Mouse (Mus musculus) adrenal gland, postnatal 36 days (tissue): ENCODE measurements around the gene Pyy. TPM values are rescaled to one million over a fixed set of nuclear protein-coding genes. Genes with fewer than 3 reads are reported as not detected.
A peak's percentile ranks its signal among the peaks of the same experiment; 100 is the strongest.

Experiments used
- DNase-seq, 2 experiments: peaks; one replicate each; pipeline ENCODE4 v3.0.0; 2021; ENCODE audit warnings: mixed read lengths in 1 of 2
- long read RNA-seq, 2 experiments: library from polyadenylated mRNA; stranded (forward); transcript quantifications; one replicate each; pipeline ENCODE4 v2.0.0; 2021; ENCODE audit warnings: borderline sequencing depth in 2 of 2
- total RNA-seq, 2 experiments: library from RNA; stranded (reverse); gene quantifications; 2 replicates each; pipeline ENCODE4 v1.2.3; 2021

Pyy gene
- total RNA-seq: not detected
- long read RNA-seq, experiment 1: 0 reads
- long read RNA-seq, experiment 2: 0 reads

GRCm38 (mm10) chr11:102107732-102108131 is at the start of gene Pyy:
Pyy (minus strand) TSS chr11:102107832.
- DNase-seq: no peak

DNA sequence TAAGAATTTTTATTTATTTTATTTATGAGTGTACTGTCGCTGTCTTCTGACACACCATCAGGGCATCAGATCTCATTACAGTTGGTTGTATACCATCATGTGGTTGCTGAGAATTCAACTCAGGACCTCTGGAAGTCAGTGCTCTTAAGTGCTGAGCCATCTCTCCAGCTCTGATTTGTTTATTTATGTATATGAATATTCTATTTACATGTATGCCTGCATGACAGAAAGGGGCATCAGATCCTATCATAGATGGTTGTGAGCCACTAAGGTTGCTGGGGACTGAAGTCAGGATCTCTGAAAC is 49.1 kb upstream of the Pyy start:
- DNase-seq: no peak

GRCm38 (mm10) chr11:102156039-102156785 is 48.6 kb upstream of the Pyy start, which contains the start of gene Tmem101:
Tmem101 (minus strand) TSS chr11:102156404.
- DNase-seq: peak; percentile 93 to 95

DNA sequence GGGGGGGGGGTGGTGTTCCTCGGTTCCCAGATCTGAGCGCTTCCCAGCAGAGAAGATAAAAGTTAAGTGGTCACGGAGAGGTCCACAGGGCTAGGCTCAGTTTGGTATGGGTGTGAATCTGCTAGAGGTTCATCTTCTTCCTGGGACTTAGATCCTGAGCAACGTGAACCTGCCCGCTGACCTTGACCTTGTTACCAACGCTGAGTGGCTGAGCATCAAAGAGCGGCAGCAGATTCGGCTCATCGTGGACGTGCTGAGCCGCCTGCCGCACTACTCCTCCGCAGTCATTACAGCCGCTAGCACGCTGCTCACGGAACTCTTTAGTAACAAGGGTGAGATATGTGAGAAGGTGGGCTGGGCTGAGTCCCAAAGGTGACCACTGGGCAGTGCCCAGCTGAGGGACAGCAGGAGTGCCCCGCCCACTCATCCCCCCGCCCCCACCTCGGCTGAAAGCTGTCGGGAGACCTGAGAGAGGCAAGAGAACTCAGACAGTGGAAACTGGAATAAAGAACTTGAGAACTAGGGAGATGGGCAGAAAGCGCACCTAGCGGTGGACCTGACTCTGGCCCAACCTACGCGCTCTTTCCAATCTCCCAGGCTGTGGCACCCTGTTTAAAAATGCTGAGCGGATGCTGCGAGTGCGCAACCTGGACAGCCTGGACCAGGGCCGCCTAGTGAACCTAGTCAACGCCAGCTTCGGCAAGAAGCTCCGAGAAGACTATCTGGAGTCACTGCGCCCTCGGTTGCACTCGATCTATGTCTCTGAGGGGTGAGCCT is 39.8 kb upstream of the Pyy start:
- no peak for DNase-seq

DNA sequence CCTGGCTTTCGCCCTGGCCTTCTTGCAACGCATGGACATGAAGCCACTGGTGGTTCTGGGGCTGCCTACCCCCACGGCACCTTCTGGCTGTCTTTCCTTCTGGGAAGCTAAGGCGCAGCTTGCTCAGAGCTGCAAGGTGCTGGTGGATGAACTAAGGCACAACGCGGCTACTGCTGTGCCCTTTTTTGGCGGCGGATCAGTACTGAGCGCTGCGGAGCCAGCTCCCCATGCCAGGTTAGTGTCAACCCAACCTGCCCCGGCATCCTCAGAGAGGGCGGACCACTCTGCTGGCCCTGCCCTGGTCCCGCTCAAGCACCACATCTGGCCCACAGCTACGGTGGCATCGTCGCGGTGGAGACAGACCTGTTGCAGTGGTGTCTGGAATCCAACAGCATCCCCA is 38.9 kb upstream of the Pyy start:
- no peak for DNase-seq

DNA sequence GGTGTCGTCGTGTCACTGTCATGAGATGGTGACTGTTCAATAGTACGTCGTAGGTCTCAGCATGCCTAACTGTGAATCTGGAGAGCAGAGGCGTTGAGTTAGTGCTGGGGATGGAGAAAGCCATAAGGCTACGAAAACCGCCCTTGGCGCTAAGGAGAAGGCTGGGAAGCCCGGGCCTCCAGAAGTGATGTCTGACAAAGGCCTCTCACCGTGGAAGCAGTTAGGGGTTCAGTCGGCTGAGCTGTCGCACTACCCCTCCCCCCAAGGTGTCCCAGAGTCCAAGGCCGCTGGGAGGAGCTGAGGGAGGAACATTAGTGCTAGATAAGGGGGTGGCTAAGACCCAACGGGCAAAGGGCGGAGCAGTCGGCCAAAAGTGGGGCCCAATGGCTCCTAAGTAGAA is 38.4 kb upstream of the Pyy start:
- peak; percentile 36 to 70 for DNase-seq

GRCm38 (mm10) chr11:102145471-102146001 is 37.9 kb upstream of the Pyy start, which contains the start of gene Nags:
Nags (plus strand) TSS chr11:102145513.
- peak in 1 of 2 experiments; percentile 39 for DNase-seq

DNA sequence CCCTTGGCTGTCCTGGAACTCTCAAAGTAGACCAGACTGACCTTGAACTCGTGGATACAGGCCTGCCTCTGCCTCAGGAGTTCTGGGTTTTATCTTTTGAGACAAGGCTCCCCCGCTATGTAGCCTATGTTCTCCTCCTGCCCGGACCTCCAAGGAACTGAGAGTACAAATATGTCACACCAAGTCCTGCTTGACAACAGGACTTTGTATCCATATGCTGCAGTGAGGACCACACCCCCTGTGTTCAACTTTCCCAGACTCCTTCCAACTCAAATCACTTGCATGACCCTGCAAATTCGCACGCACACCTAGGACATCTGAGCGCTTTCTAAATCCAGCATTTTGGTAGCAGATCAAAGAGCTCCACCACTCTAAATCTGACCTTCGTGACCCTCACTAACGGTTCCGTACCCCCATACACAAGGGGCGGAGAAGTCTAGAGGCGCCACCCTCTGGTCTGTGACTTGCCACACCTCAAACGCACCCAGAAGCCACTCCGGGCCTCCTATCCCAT is 37.4 kb upstream of the Pyy start:
- DNase-seq: no peak

DNA sequence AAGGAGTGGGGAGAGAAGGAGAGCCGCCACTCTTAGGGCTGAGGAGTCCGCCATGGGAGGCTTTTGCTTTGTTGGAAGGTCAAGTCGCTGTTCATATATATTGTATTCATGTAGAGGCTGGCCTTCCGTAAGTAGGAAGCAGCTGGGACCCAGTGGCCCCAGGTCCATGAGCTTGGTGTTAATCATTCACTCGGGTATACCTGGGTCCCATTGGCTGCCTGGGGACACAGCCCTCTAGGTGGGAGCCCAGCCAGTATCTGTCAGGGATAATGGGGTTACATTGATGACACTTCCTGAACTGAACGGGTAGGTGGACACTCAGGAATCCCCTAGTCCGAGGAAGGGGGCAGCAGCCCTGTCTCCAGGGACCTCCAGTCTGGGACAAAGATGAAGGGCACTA is 34.7 kb upstream of the Pyy start:
- no peak for DNase-seq

- DNase-seq: peak; percentile 54 to 71
Measured at GRCm38 (mm10) chr11:102140508-102140907, 32.9 kb upstream of the Pyy start.

DNA sequence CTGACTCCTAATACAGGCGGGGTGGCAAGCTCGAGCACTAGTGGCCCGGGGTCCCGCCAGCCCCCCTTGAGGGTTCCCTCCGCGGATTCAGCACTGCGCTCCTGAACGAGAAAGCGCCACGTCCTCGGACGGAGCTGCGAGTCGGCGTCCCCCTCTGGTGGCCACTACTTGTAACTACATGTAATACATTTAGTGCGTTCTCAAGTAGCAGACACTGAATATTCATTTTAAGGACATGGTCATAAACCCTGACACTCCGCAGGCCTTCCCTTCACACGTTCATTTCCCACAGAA is 30.8 kb upstream of the Pyy start:
- DNase-seq: peak; percentile 67 to 79

DNA sequence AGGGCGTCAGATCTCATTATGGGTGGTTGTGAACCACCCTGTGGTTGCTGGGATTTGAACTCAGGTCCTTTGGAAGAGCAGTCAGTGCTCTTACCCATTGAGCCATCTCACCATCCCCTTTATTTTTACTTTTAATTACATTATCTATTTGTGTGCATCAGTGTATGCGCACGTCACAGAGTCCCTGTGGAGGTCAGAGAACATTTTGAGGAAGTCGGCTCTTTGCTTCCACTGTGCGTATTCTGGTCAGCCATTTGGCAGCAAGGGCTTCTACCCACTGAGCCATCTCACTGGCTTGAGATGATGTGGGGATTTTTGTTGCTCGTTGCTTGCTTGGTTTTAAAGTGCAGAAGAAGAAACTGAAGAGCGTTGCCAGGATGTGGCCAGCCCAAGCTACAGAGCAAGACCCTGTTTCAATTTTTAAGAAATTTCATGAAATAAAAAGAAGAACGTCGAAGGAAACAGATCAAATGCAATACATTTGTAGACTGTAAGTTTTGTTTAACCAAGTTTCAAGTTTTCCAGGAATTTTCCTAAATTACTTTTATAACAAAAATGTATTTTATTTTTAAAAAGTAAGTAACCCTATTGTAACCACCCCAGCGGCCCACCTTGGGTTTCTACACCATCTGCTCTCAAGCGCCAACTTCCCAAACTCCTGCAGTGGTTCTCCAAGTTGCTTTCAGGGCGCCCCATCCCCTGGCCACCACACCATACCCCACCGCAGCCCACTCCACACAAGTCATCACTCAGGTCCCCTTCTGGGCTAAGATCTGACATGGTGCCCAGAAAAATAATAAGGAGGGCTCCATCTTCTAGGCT is 30.2 kb upstream of the Pyy start:
- no peak for DNase-seq

DNA sequence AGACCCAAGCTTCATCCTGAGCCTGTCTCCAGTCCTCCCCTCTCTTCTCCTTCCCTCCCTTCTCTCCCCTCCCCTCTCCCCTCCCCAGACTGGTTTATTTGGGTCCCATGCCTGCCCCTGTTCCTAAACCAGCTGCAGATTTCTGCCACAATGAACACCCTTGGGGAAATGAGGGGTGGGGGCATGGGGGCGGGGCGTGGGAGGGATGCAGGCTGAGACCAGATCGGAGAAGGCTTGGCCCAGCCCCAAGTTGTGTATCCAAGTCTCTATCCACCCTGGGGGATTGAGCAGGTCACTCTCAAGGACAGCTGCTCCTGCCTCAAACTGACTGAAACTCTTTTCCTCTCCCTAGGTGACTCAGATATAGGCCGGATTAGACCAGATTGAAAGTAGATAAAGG is 26.9 kb upstream of the Pyy start:
- no peak for DNase-seq

- DNase-seq: no peak
Measured at GRCm38 (mm10) chr11:102117386-102117785, 9.8 kb upstream of the Pyy start.

- no peak for DNase-seq
Measured at GRCm38 (mm10) chr11:102116241-102116640, 8.6 kb upstream of the Pyy start.

GRCm38 (mm10) chr11:102111576-102111975 is 3.9 kb upstream of the Pyy start:
- no peak for DNase-seq

- no peak for DNase-seq
Measured at GRCm38 (mm10) chr11:102106911-102107310, 721 bp downstream of the Pyy start.

GRCm38 (mm10) chr11:102102485-102103258 is 5.0 kb downstream of the Pyy start:
- DNase-seq: peak; percentile 70 to 84

DNA sequence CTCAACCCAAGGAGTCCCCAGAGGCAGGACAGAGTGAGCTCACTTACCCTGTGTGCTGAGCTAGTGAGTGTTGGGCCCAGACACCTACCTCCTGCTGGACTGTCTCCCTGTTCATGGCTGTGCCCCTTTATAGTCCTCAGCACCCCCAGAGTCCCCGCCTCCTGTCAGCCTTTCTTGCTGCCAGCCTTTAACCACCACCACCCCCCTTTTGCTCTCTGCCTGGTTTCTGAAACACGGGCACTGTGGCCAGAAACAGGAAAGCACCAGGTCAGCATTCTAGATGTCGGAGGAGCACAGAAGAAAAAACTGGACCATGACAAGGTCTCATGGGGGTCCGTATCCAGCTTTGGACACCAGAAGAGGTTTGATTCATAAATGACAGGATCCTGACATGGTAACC is 6.4 kb downstream of the Pyy start, which contains the start of gene Ppy:
Gene Ppy (minus strand): TSS at position 101 of the 400 bp plus-strand sequence.
- DNase-seq: no peak

- peak; percentile 85 to 89 for DNase-seq
Measured at GRCm38 (mm10) chr11:102096887-102097391, 10.7 kb downstream of the Pyy start.

GRCm38 (mm10) chr11:102096446-102096845 is 11.2 kb downstream of the Pyy start:
- DNase-seq: no peak
